Mouse (Mus musculus): Measurements from ENCODE around the gene 3110082J24Rik. TPM values are rescaled to one million over a fixed set of nuclear protein-coding genes. Genes with fewer than 3 reads are reported as not detected.

Gene 3110082J24Rik
- polyA plus RNA-seq, 1 experiment from 2014 or later, result not detected

DNA sequence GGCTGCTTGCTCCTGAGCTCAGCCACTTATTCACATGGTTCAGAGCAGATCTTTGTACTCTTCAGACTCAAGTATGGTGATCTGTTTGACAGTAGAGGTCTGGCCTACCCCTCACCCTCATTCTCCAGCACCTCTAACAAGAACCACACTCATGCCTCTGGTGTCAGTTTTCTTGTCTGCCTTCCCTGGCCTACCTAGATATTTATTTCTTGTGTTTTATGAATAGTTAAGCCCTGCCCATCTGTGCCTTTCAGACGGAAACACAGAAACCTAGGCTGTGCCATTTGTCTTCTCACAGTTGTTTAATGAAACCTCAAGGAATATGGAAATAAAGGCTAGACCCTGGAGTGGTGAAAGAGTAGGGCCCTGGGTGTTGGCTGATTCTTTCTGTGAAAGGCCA, 12.1 kb upstream of the 3110082J24Rik start:
- no peak for DNase-seq (ENCODE audit: low spot score)

- no peak for DNase-seq (ENCODE audit: low spot score)
Observed at GRCm38 (mm10) chr5:30115718-30116117, 9.8 kb upstream of the 3110082J24Rik start.

DNA sequence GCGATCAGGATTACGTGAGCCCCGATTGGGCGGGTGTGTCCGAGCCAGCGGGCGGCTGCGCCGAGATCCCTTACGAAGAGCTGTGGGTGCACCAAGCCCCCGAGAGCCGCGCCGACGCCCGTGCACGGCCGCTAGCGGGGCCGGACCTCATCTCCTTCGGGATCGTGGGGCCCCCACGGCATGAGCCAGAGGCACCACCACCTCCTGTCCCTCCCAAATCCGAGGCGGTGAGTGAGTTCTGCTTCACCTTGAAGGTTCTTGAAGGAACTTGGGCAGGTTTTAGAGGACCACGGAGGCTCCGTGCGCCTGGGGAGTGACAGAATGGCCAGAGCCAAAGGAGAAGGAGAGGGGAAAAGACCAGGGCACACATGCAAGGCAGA, 8.9 kb upstream of the 3110082J24Rik start:
- DNase-seq (ENCODE audit: low spot score), result no peak

GRCm38 (mm10) chr5:30113881-30114760, 8.2 kb upstream of the 3110082J24Rik start:
- DNase-seq (ENCODE audit: low spot score), result peak; percentile 89

GRCm38 (mm10) chr5:30112533-30113068, 6.7 kb upstream of the 3110082J24Rik start:
- no peak for DNase-seq (ENCODE audit: low spot score)

DNA sequence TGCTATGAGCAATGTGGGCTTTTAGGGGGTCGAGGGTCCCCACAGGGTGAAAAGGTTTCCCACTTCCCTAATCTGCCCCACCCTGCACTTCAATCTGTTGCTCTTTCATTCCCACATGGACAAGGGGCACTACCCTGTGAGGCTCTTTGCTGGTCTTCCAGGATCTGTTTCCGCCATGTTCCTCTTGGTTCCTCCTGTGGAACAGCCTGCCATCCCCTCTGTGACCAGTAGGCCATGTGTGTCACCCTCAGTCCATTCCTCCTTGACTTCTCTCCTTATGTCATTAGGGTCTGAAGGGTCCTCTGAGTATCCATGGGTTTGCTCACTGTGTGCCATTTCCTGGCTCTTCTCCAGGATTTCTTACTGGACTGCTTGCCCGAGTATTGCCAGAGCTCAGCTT, 5.9 kb upstream of the 3110082J24Rik start:
- DNase-seq (ENCODE audit: low spot score), result no peak

DNA sequence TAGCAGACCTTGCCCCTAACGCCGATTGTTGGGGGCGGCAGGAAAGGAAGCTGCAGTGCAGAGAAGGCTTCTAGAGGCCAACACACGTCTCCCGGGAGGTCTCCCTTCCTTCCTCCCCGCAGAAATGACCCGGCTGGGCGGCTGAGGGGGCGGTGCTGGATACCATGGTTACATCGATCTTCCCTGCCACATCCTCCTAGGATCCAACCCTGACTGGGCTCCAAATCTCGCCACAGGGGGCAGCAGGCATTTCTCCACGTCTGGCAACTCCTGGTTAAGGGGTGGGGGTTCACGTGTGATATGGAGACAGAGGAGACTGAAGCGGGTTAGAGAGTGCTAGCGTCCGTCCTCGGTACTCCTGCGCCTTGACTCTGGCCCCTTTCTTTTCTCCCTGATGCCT, 5.2 kb upstream of the 3110082J24Rik start:
- DNase-seq (ENCODE audit: low spot score), result no peak

DNA sequence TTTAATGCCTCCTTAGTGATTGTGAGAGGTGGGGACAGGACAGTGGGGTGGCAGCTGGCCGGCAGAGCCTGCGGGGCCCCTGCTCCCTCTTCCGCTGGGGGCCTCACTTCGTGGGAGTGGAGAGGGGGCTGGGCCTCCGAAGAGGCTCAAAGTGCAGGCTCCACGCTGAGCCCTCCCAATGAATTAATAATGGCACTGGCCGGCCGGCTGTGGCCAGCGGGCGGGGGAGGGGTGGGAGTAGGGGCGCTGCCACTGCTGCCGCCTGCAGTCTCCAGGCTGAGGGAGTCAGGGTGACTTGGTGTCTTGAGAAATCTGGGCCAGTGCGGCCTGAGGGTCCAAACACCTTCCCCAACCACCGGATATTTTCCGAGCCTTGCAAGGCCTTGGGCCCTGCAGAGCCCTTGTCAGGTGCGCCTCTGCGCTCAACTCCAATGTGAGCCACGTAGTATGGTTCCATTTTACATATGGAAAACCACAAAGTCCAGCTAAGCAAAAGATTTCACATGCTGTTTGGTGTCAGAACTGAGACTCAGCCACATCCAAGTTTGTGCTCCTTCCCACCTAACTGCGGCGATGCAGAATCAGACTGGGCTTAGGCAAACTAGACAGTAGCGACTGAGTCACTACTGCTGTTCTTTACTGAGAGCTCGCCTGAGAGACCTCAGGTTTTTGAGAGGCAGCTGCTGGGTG, 4.6 kb upstream of the 3110082J24Rik start:
- DNase-seq (ENCODE audit: low spot score), result no peak

DNA sequence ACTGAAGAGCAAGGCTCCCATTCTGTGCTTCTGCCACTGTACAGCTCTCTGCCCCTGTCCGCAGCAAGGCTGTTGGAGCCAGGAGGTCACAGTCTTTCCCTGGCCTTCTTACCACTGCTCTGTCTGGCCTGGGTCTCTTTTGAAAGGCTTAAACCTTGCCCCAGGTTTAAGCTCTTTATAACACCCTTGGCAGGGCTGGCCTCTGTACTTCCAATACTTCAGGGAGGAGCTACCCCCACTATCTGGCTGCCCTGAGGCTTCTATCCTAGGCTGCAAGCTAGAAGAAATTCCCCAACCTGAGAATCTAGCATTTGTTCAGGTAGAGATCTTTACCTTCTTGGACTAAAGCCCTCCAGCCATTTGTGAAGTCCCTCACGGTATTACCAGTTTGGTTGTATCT, 4.0 kb upstream of the 3110082J24Rik start:
- no peak for DNase-seq (ENCODE audit: low spot score)

- no peak for DNase-seq (ENCODE audit: low spot score)
Observed at GRCm38 (mm10) chr5:30108233-30108632, 2.3 kb upstream of the 3110082J24Rik start.

- no peak for DNase-seq (ENCODE audit: low spot score)
Observed at GRCm38 (mm10) chr5:30107611-30108041, 1.7 kb upstream of the 3110082J24Rik start.

DNA sequence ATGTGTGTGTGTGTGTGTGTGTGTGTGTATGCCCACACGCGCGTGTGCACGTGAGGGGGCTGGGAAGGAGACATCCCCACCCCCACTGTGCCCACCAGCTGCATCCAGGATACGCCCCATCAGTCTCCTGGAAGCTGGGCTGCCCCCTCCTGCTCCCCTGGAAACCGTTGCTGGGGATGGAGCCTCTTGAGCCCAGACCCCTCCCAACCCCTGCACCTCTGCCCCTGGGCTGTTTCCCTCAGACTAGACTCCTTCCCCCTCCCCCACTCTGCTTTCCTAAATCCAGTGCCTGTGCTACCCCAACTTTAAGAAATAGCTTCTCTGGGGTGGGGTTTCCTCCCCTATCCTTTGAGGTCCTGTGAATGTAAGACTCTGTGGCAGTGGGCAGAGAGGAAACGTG, 1.3 kb upstream of the 3110082J24Rik start:
- no peak for DNase-seq (ENCODE audit: low spot score)

DNA sequence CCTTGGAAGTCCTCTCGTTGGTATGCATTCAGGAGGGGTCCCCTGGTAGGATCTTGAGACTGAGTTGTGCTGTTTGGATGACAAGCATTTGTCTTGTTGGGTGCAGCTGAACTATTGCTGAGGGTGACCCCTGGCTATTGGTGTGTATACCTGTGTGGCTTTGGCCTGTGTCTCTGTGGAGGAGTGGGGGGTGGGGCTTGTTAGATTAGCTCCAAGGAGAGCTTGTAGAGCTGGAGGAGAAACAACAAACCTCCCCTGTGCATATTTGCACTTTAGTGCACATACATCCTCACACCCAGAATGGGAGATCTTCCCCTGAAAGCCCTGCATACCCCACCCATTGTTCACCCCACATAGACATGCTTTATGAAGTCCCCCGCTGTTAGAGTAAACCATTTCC, 870 bp upstream of the 3110082J24Rik start:
- DNase-seq (ENCODE audit: low spot score), result no peak

GRCm38 (mm10) chr5:30104841-30105667, 832 bp downstream of the 3110082J24Rik start, which contains the start of gene Garem2:
TSS of gene Garem2 (plus strand) at chr5:30105161.
- DNase-seq (ENCODE audit: low spot score), result no peak

DNA sequence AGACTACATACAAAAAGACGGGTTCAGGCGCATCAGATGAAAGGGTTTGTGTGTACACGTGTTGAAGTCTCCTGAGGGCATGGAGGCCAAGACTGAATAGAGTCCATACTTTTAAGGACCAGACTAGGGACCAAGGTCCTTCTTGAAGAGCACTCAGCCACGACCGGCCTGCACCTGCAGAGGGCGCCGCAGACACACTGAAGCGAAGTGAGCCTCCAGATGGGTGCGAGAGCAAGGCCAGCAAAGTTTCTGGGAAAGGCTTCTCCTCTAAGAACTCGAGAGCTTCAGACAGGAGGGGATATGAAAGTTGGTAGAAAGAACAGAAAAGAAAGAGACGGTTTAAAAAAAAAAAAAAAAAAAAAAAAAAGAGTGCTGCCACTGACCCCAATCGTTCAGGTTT, 1.5 kb downstream of the 3110082J24Rik start:
- peak; percentile 42 for DNase-seq (ENCODE audit: low spot score)

DNA sequence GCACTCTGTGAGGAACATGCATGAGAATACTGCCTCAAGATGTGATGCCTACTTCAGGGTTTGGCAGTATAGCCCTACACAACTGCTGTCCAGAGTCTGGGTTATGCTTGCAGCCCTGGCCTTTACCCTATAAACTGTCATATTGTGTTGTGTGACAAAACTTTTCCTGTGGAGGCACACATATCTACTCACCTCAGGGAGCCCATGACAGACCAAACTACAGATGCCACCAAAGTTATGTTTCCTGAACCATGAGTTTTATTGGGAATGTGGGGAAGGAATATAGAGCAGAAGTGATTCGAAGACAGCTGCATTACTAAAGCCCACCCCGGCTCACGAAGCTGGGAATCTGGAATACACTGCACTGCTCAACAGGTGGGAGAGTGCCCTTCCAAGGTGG, 2.5 kb downstream of the 3110082J24Rik start:
- DNase-seq (ENCODE audit: low spot score), result no peak

- DNase-seq (ENCODE audit: low spot score), result no peak
Observed at GRCm38 (mm10) chr5:30098260-30098659, 7.6 kb downstream of the 3110082J24Rik start.

- DNase-seq (ENCODE audit: low spot score), result no peak
Observed at GRCm38 (mm10) chr5:30095731-30096130, 10.2 kb downstream of the 3110082J24Rik start.

GRCm38 (mm10) chr5:30094399-30094798, 11.5 kb downstream of the 3110082J24Rik start:
- no peak for DNase-seq (ENCODE audit: low spot score)

DNA sequence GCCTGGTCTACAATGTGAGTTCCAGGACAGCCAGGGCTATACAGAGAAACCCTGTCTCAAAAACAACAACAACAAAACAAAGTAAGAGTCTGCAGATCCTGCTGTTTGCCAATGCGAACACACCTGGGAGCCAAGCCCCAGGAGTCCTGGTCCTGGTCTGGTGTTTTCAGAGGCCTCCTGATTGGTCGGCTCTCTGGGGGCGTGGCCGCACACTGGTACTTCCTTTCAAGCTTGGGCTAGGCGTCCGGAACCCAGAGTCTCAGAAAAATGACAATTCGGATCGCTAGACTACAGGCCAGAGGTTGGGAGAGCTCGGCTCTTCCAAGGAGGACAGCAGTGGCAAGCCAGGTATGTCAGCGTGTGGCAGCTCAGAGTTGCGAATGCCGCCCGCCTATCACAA, 13.2 kb downstream of the 3110082J24Rik start:
- no peak for DNase-seq (ENCODE audit: low spot score)

All from thymus, postnatal 0 days (tissue).